Mouse (Mus musculus): ENCODE results near the gene Gsk3a. TPM values are rescaled to one million over a fixed set of nuclear protein-coding genes. Genes with fewer than 3 reads are reported as not detected.

Gene Gsk3a
- polyA plus RNA-seq, 1 experiment from 2014 or later: 6.4 TPM

GRCm38 (mm10) chr7:25196107-25196506 lies 41.5 kb downstream of the Gsk3a start:
- Histone ChIP-seq H3K4me1 (replicated peaks) (peaks cover 43% of the 10 kb centered on the region), H3K27me3 (no peaks in the 10 kb centered on the region), H3K4me3 (replicated peaks) (no peak overlapping the region), H3K4me2 (no peak overlapping the region; the same call in 1 of the 2 replicates), H3K9ac (no peak overlapping the region), H3K36me3 (replicated peaks) (peaks cover 9% of the 10 kb centered on the region), H3K27ac (replicated peaks) (peak overlapping the region; percentile 82), H3K9me3 (replicated peaks) (no peaks in the 10 kb centered on the region)
- WGBS (ENCODE audit: insufficient replicate concordance): 59% methylated on average over 9 of the region's 9 CpGs
- no peak for ATAC-seq (ENCODE audit: insufficient read depth)

- Histone ChIP-seq H3K9ac (no peak overlapping the region), H3K4me2 (peak overlapping the region; percentile 48), H3K27ac (replicated peaks) (peak overlapping the region; percentile 82), H3K4me3 (replicated peaks) (no peak overlapping the region), H3K27me3 (no peaks in the 10 kb centered on the region), H3K9me3 (replicated peaks) (no peaks in the 10 kb centered on the region), H3K4me1 (replicated peaks) (peaks cover 43% of the 10 kb centered on the region), H3K36me3 (replicated peaks) (no peaks in the 10 kb centered on the region)
- ATAC-seq (ENCODE audit: insufficient read depth): peak; percentile 97
- WGBS (ENCODE audit: insufficient replicate concordance): 73% methylated on average over 3 of the region's 3 CpGs
These were observed 42.5 kb downstream of the Gsk3a start for GRCm38 (mm10) chr7:25195148-25195547.

- peaks cover 38% of the 10 kb centered on the region for H3K4me1 ChIP-seq (replicated peaks)
- no peaks in the 10 kb centered on the region for H3K27me3 ChIP-seq
- no peak overlapping the region for H3K27ac ChIP-seq (replicated peaks)
- H3K4me3 ChIP-seq (replicated peaks): no peak overlapping the region
- no peaks in the 10 kb centered on the region for H3K9me3 ChIP-seq (replicated peaks)
- no peak overlapping the region for H3K9ac ChIP-seq
- H3K36me3 ChIP-seq (replicated peaks): no peaks in the 10 kb centered on the region
- no peak for ATAC-seq (ENCODE audit: insufficient read depth)
- no peak overlapping the region for H3K4me2 ChIP-seq
- 70% methylated on average over 8 of the region's 8 CpGs for WGBS (ENCODE audit: insufficient replicate concordance)
These were observed 45.5 kb downstream of the Gsk3a start for GRCm38 (mm10) chr7:25192110-25192509.

GRCm38 (mm10) chr7:25190806-25191205 lies 46.8 kb downstream of the Gsk3a start:
- 76% methylated on average over 11 of the region's 11 CpGs for WGBS (ENCODE audit: insufficient replicate concordance)
- no peak overlapping the region for H3K4me3 ChIP-seq (replicated peaks)
- no peak overlapping the region for H3K4me2 ChIP-seq
- no peaks in the 10 kb centered on the region for H3K27me3 ChIP-seq
- ATAC-seq (ENCODE audit: insufficient read depth): no peak
- no peaks in the 10 kb centered on the region for H3K36me3 ChIP-seq (replicated peaks)
- H3K4me1 ChIP-seq (replicated peaks): peaks cover 26% of the 10 kb centered on the region
- H3K9ac ChIP-seq: no peak overlapping the region
- H3K9me3 ChIP-seq (replicated peaks): no peaks in the 10 kb centered on the region
- H3K27ac ChIP-seq (replicated peaks): no peak overlapping the region

- H3K36me3 ChIP-seq (replicated peaks): no peaks in the 10 kb centered on the region
- 32% methylated on average over 21 of the region's 21 CpGs for WGBS (ENCODE audit: insufficient replicate concordance)
- no peak overlapping the region for H3K27ac ChIP-seq (replicated peaks)
- H3K9me3 ChIP-seq (replicated peaks): no peaks in the 10 kb centered on the region
- peaks cover 8% of the 10 kb centered on the region for H3K4me1 ChIP-seq (replicated peaks)
- no peak overlapping the region for H3K9ac ChIP-seq
- no peak overlapping the region for H3K4me2 ChIP-seq
- H3K4me3 ChIP-seq (replicated peaks): no peak overlapping the region
- peaks cover 18% of the 10 kb centered on the region for H3K27me3 ChIP-seq
- peak; percentile 62; the same call in 1 of the 2 replicates for ATAC-seq (ENCODE audit: insufficient read depth)
These were observed 49.7 kb downstream of the Gsk3a start for GRCm38 (mm10) chr7:25187662-25188650.

- Histone ChIP-seq H3K9ac (no peak overlapping the region), H3K9me3 (replicated peaks) (no peaks in the 10 kb centered on the region), H3K4me2 (no peak overlapping the region), H3K4me3 (replicated peaks) (no peak overlapping the region), H3K4me1 (replicated peaks) (peaks cover 29% of the 10 kb centered on the region), H3K27ac (replicated peaks) (no peak overlapping the region), H3K36me3 (replicated peaks) (no peaks in the 10 kb centered on the region), H3K27me3 (peaks cover 57% of the 10 kb centered on the region)
- 49% methylated on average over 6 of the region's 6 CpGs for WGBS (ENCODE audit: insufficient replicate concordance)
- no peak for ATAC-seq (ENCODE audit: insufficient read depth)
These were observed 53.6 kb downstream of the Gsk3a start for GRCm38 (mm10) chr7:25184091-25184490.

GRCm38 (mm10) chr7:25181814-25182213 lies 55.8 kb downstream of the Gsk3a start:
- H3K4me2 ChIP-seq: peak overlapping the region; percentile 48
- H3K9me3 ChIP-seq (replicated peaks): no peaks in the 10 kb centered on the region
- WGBS (ENCODE audit: insufficient replicate concordance): 7% methylated on average over 21 of the region's 21 CpGs
- H3K9ac ChIP-seq: no peak overlapping the region
- peaks cover 80% of the 10 kb centered on the region for H3K27me3 ChIP-seq
- no peak for ATAC-seq (ENCODE audit: insufficient read depth)
- H3K4me1 ChIP-seq (replicated peaks): peaks cover 30% of the 10 kb centered on the region
- peak overlapping the region; percentile 30 for H3K4me3 ChIP-seq (replicated peaks)
- no peaks in the 10 kb centered on the region for H3K36me3 ChIP-seq (replicated peaks)
- H3K27ac ChIP-seq (replicated peaks): no peak overlapping the region

- no peaks in the 10 kb centered on the region for H3K36me3 ChIP-seq (replicated peaks)
These were observed 56.3 kb downstream of the Gsk3a start for GRCm38 (mm10) chr7:25181331-25181790.

GRCm38 (mm10) chr7:25180512-25180911 lies 57.1 kb downstream of the Gsk3a start:
- H3K36me3 ChIP-seq (replicated peaks): no peaks in the 10 kb centered on the region
- ATAC-seq (ENCODE audit: insufficient read depth): no peak
- H3K27me3 ChIP-seq: peaks cover 93% of the 10 kb centered on the region
- H3K27ac ChIP-seq (replicated peaks): no peak overlapping the region
- peaks cover 30% of the 10 kb centered on the region for H3K4me1 ChIP-seq (replicated peaks)
- 2% methylated on average over 6 of the region's 6 CpGs for WGBS (ENCODE audit: insufficient replicate concordance)
- H3K4me3 ChIP-seq (replicated peaks): no peak overlapping the region
- no peaks in the 10 kb centered on the region for H3K9me3 ChIP-seq (replicated peaks)
- no peak overlapping the region for H3K9ac ChIP-seq
- H3K4me2 ChIP-seq: no peak overlapping the region

More at GRCm38 (mm10) chr7:25181331-25181790, 56.3 kb downstream of the Gsk3a start:
- peaks cover 84% of the 10 kb centered on the region for H3K27me3 ChIP-seq
- H3K4me2 ChIP-seq: peak overlapping the region; percentile 48
- no peak overlapping the region for H3K27ac ChIP-seq (replicated peaks)
- H3K4me3 ChIP-seq (replicated peaks): peak overlapping the region; percentile 30
- WGBS (ENCODE audit: insufficient replicate concordance): 0% methylated on average over 15 of the region's 15 CpGs
- peaks cover 30% of the 10 kb centered on the region for H3K4me1 ChIP-seq (replicated peaks)
- H3K9ac ChIP-seq: no peak overlapping the region
- H3K9me3 ChIP-seq (replicated peaks): no peaks in the 10 kb centered on the region
- ATAC-seq (ENCODE audit: insufficient read depth): peak; percentile 54; the same call in 1 of the 2 replicates

- Histone ChIP-seq H3K4me1 (replicated peaks) (peaks cover 30% of the 10 kb centered on the region), H3K4me3 (replicated peaks) (peak within 1 kb of the TSS; percentile 39), H3K36me3 (replicated peaks) (no peaks in the 10 kb centered on the region), H3K9ac (no peak within 1 kb of the TSS), H3K27ac (replicated peaks) (no peak within 1 kb of the TSS), H3K27me3 (peaks cover 100% of the 10 kb centered on the region), H3K9me3 (replicated peaks) (no peaks in the 10 kb centered on the region), H3K4me2 (peak within 1 kb of the TSS; percentile 56)
- peak; percentile 37; the same call in 1 of the 2 replicates for ATAC-seq (ENCODE audit: insufficient read depth)
- under 1% methylated on average over 42 of the region's 56 CpGs for WGBS (ENCODE audit: insufficient replicate concordance)
These were observed 58.0 kb downstream of the Gsk3a start, which contains the start of gene Pou2f2 for GRCm38 (mm10) chr7:25179606-25180161. Gene Pou2f2 (minus strand): TSS chr7:25179726.
